Mouse (Mus musculus) E14TG2a.4 (cell line): ENCODE results near the gene Cyth2.

Experiments used
- CTCF ChIP-seq: conservative IDR thresholded peaks from 2 replicates; pipeline ENCODE4 v1.5.1; 2014; ENCODE audit warnings: low read length
- NANOG ChIP-seq: IDR thresholded peaks from 2 replicates; pipeline ENCODE4 v1.6.1; 2014; ENCODE audit warnings: borderline replicate concordance, low read length, mixed read lengths

DNA sequence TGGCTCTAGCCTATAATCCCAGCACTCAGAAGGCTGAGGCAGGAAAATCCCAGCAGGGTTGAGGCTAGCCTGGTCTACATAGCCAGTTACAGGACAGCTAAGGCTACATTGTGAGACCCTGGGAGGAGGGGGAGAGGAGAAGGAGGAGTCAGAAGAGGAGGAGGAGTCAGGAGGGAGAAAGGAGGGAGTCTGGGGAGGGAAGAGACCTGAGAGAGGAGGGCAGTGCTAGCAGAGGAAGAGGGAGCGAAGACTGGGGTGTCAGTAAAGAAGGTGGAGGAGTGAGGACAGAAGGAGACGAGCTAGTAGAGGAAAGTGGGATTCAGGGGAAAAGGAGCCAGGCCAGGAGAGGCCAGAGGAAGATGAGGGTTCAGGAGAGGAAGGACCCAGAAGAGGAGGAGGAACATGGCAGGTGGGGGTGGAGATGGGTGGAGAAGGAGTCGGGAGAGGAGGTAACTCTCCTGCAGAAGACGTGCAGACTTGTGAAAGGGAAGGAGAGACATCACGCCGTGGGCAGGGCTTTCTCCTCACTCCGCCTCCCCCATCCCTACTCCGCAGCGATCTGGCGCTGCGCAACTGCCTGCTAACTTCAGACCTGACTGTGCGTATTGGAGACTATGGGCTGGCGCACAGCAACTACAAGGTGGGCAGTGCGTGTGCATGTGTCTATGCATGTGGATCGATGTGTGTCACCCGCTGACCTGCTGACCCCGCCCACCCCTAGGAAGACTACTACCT is 22.5 kb downstream of the Cyth2 start:
- no peak for TF ChIP-seq CTCF
- no peak for TF ChIP-seq NANOG
